23 mouse cellular contexts compared by ENCODE assay signal in the genomic region with DNA sequence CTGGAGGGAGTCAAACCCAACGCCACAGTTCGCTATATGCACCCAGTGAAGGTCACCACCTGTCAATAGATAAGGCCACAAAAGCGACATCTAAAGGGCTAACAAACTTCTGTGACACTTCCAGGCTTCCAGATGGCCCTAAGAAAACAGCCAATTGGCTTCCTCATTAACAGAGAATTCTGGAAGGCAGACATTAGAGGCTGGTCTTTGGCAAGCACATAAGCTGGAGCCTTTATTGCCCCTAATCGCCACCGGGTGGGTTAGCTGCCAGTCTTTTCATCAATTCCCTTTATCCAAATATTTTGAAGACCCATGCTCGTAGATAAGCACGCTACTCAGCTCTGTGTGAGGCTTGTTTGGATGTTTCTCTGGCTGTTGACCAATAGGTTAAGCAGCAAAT. TPM values are rescaled to one million over a fixed set of nuclear protein-coding genes. Genes with fewer than 3 reads are reported as not detected.
DNase-seq lines count a peak whose midpoint lies in the region; ATAC-seq and TF ChIP-seq lines count a peak whose summit lies in the region.
"Had no signal": no experiment of that assay in that cellular context is flagged by ENCODE, and none has a peak within 500 bp of the region (broad histone marks: within the 10 kb centered on the region; RNA-seq: fewer than 3 reads in every experiment).

No protein-coding gene starts in this region.

- no peaks in the 10 kb centered on the region for H3K9me3 ChIP-seq in forebrain, embryonic 14.5 days (replicated peaks; ENCODE audit: control insufficient read depth, low read length)
- no peaks in the 10 kb centered on the region for H3K9me3 ChIP-seq in forebrain, embryonic 13.5 days (replicated peaks)
- H3K9me3 ChIP-seq: embryonic facial prominence, embryonic 10.5 days; embryonic facial prominence, embryonic 12.5 days; forebrain, embryonic 12.5 days; G1E had no signal

- no peak for TF ChIP-seq POLR2A in brain, embryonic 14.5 days (IDR thresholded peaks at IDR 0.05; ENCODE audit: borderline replicate concordance, extremely low read depth, insufficient read depth, insufficient read length, poor library complexity, severe bottlenecking)

- no peak overlapping the region for H3K4me3 ChIP-seq in forebrain, embryonic 14.5 days (ENCODE audit: low read depth, low read length)
- H3K4me3 ChIP-seq in forebrain, embryonic 13.5 days: no peak overlapping the region
- H3K4me3 ChIP-seq: embryonic facial prominence, embryonic 10.5 days; embryonic facial prominence, embryonic 12.5 days; forebrain, embryonic 12.5 days had no signal

- peaks cover 10% of the 10 kb centered on the region; the same call in 1 of the 2 replicates for H3K4me1 ChIP-seq in forebrain, embryonic 14.5 days (ENCODE audit: control insufficient read depth, insufficient read depth, low read length)
- H3K4me1 ChIP-seq in forebrain, embryonic 13.5 days: peaks cover 32% of the 10 kb centered on the region

- no peak overlapping the region for H3K9ac ChIP-seq in forebrain, embryonic 14.5 days (ENCODE audit: low read length)
- no peak overlapping the region for H3K9ac ChIP-seq in forebrain, embryonic 13.5 days
- H3K9ac ChIP-seq: embryonic facial prominence, embryonic 12.5 days; forebrain, embryonic 12.5 days had no signal

- ATAC-seq in forebrain, embryonic 14.5 days: no peak
- ATAC-seq in forebrain, embryonic 13.5 days: no peak
- ATAC-seq: activated CD4-positive, CD25-positive, alpha-beta regulatory T cell, adult 4 months; forebrain, embryonic 16.5 days; Patski had no signal

- H3K27me3 ChIP-seq in forebrain, embryonic 14.5 days (replicated peaks; ENCODE audit: control insufficient read depth, insufficient read depth, low read length): peaks cover 23% of the 10 kb centered on the region
- H3K27me3 ChIP-seq in forebrain, embryonic 13.5 days: peaks cover 54% of the 10 kb centered on the region

- peak; percentile 66 for DNase-seq in forebrain, embryonic 14.5 days (ENCODE audit: low spot score)
- DNase-seq in heart, adult 11 months: peak; percentile 35
- no peak for DNase-seq in heart, postnatal 4 days
- DNase-seq in retina, postnatal 1 day: peak; percentile 8
- DNase-seq in retina, embryonic 14.5 days (ENCODE audit: low spot score): no peak
- DNase-seq in brain, embryonic 14.5 days (ENCODE audit: low read depth): peak; percentile 69
- DNase-seq in adrenal gland, postnatal 25 days: no peak
- DNase-seq: adrenal gland, adult 8-10 months; adrenal gland, postnatal 14 days; cerebellum, adult 11 months; cerebellum, adult 18-20 months; cerebellum, adult 8-10 months; cerebellum, adult 9-11 months; cerebellum, postnatal 25 days had no signal

- no peak overlapping the region for H3K27ac ChIP-seq in forebrain, embryonic 14.5 days (ENCODE audit: low read depth, low read length)
- H3K27ac ChIP-seq in forebrain, embryonic 13.5 days: no peak overlapping the region
- H3K27ac ChIP-seq: embryonic facial prominence, embryonic 10.5 days; embryonic facial prominence, embryonic 12.5 days; forebrain, embryonic 12.5 days had no signal

- H3K4me2 ChIP-seq in forebrain, embryonic 14.5 days (ENCODE audit: low read length): no peak overlapping the region
- no peak overlapping the region for H3K4me2 ChIP-seq in forebrain, embryonic 13.5 days
- H3K4me2 ChIP-seq: embryonic facial prominence, embryonic 12.5 days; forebrain, embryonic 12.5 days had no signal

- 35% methylated on average over 7 of the region's 7 CpGs for WGBS in forebrain, embryonic 14.5 days
- 49% methylated on average over 7 of the region's 7 CpGs for WGBS in forebrain, embryonic 13.5 days

- peaks cover 9% of the 10 kb centered on the region for H3K36me3 ChIP-seq in forebrain, embryonic 14.5 days (ENCODE audit: control insufficient read depth, insufficient read depth, low read length)
- peaks cover 8% of the 10 kb centered on the region; the same call in 1 of the 2 replicates for H3K36me3 ChIP-seq in forebrain, embryonic 13.5 days (ENCODE audit: poor library complexity, severe bottlenecking)

- TF ChIP-seq CTCF in brain, embryonic 14.5 days (IDR thresholded peaks at IDR 0.05; ENCODE audit: borderline replicate concordance, extremely low read depth, insufficient read depth, insufficient read length): no peak

RNA-seq across cellular contexts. Expression of gene Tll2, which starts 1.7 kb away (rescaled TPM):
- polyA plus RNA-seq in forebrain, embryonic 14.5 days (2014; fragmentation: Nextera tagmentation; extraction: Ambion mirVana): 0.89 and 0.97 TPM in 2 replicates
- 0.89 and 1.1 TPM in 2 replicates for polyA plus RNA-seq in forebrain, embryonic 13.5 days (2015; fragmentation: Nextera tagmentation; extraction: Ambion mirVana)
- total RNA-seq in heart, postnatal 4 days (2021): 1 to 10 TPM; 2.3 to 2.4 TPM
- polyA plus RNA-seq in brain, embryonic 14.5 days (2012; rRNA removed): 1.7 and 1.8 TPM in 2 replicates
- total RNA-seq in adrenal gland, postnatal 25 days (2021): 0.15 TPM in 1 of 2 replicates, not detected in the other
- total RNA-seq: adrenal gland, postnatal 14 days; G1E had no signal
- polyA plus RNA-seq: activated CD4-positive, CD25-positive, alpha-beta regulatory T cell, adult 4 months; C2C12; G1E had no signal

RNA-seq across cellular contexts. Expression of gene Tm9sf3, which starts 55.5 kb away (rescaled TPM):
- polyA plus RNA-seq in forebrain, embryonic 14.5 days (2014; fragmentation: Nextera tagmentation; extraction: Ambion mirVana): 81.5 and 88.2 TPM in 2 replicates
- 81.3 and 84.2 TPM in 2 replicates for polyA plus RNA-seq in forebrain, embryonic 13.5 days (2015; fragmentation: Nextera tagmentation; extraction: Ambion mirVana)
- 100 to 1,000 TPM; 119 TPM for total RNA-seq in heart, postnatal 4 days (2021)
- polyA plus RNA-seq in brain, embryonic 14.5 days (2012; rRNA removed): 95.4 and 105 TPM in 2 replicates
- total RNA-seq in adrenal gland, postnatal 25 days (2021): 169 and 186 TPM in 2 replicates

Comparison
In these comparisons a context has a peak if more than half of its experiments do, and no peak if none do; other contexts are left out.
1. DNase-seq: peak in forebrain, embryonic 14.5 days (single experiment), heart, adult 11 months (single experiment), retina, postnatal 1 day (single experiment) and brain, embryonic 14.5 days (single experiment); none in heart, postnatal 4 days (single experiment), retina, embryonic 14.5 days (single experiment) and adrenal gland, postnatal 25 days (single experiment).